Mouse (Mus musculus) spleen, postnatal 36 days (tissue): ENCODE results near the gene Olfr1312.
"Not testable (repeated sequence)": the region's sequence is repeated elsewhere in the genome, so short reads cannot be mapped to it uniquely, and the experiment has no call there.

ENCODE experiments used
- DNase-seq, 2 experiments: peaks; one replicate each; pipeline ENCODE4 v3.0.0; 2022; ENCODE audit warnings: low spot score in 2 of 2, mixed read lengths in 1 of 2

The Olfr1312 gene

GRCm38 (mm10) chr2:112050138-112050537 is at the start of gene Olfr1312:
TSS of gene Olfr1312 (minus strand) at chr2:112050238.
- no peak for DNase-seq

- no peak for DNase-seq
Measured at GRCm38 (mm10) chr2:112096681-112097080, 46.6 kb upstream of the Olfr1312 start, which contains the start of gene Olfr1314. TSS of gene Olfr1314 (minus strand) at chr2:112096781.

- DNase-seq, result no peak
Measured at GRCm38 (mm10) chr2:112077743-112078142, 27.7 kb upstream of the Olfr1312 start, which contains the start of gene Olfr1313. TSS of gene Olfr1313 (minus strand) at chr2:112077843.

GRCm38 (mm10) chr2:112026971-112027370 is 23.1 kb downstream of the Olfr1312 start:
- DNase-seq, result not testable (repeated sequence)

- DNase-seq, result no peak
Measured at GRCm38 (mm10) chr2:112024312-112024711, 25.7 kb downstream of the Olfr1312 start, which contains the start of gene Olfr1311. TSS of gene Olfr1311 (minus strand) at chr2:112024412.

- no peak for DNase-seq
Measured at GRCm38 (mm10) chr2:112014900-112015299, 35.1 kb downstream of the Olfr1312 start.

GRCm38 (mm10) chr2:112012608-112013007 is 37.4 kb downstream of the Olfr1312 start, which contains the start of gene Olfr1310:
TSS of gene Olfr1310 (minus strand) at chr2:112012708.
- DNase-seq, result no peak

- DNase-seq, result no peak
Measured at GRCm38 (mm10) chr2:111990181-111990580, 59.9 kb downstream of the Olfr1312 start, which contains the start of gene Olfr1309. TSS of gene Olfr1309 (minus strand) at chr2:111990281.
